Mouse (Mus musculus): ENCODE data around the gene Vwc2. TPM values are rescaled to one million over a fixed set of nuclear protein-coding genes. Genes with fewer than 3 reads are reported as not detected.

The Vwc2 gene
- polyA plus RNA-seq, 1 experiment from 2014 or later: 4.1 TPM

DNA sequence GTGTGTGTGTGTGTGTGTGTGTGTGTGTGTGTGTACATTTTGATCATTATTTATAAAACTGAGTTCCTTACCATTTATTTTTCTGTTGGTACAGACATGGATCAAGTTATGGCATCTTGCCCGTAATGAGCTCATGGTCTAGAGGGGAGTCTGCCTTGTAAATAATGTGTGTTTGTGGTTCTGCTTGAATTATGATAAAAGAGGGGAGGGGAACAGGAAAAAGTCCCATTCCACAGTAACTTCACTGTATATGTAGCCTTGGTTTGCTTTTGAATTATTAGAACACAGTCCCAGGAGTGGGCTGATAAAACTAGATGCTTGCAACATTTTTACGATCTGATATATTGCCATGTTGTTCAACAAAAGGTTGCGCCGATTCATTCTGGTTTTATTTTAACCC is 57.4 kb downstream of the Vwc2 start:
- ATAC-seq (no peak), DNase-seq (ENCODE audit: low spot score) (no peak)
- Histone ChIP-seq H3K4me3 (ENCODE audit: low read depth, low read length) (no peak overlapping the region), H3K27me3 (replicated peaks; ENCODE audit: control insufficient read depth, insufficient read depth, low read length) (no peaks in the 10 kb centered on the region), H3K9ac (ENCODE audit: low read length) (no peak overlapping the region), H3K27ac (ENCODE audit: low read depth, low read length) (no peak overlapping the region), H3K36me3 (ENCODE audit: control insufficient read depth, insufficient read depth, low read length) (no peaks in the 10 kb centered on the region), H3K4me1 (ENCODE audit: control insufficient read depth, insufficient read depth, low read length) (no peaks in the 10 kb centered on the region), H3K4me2 (ENCODE audit: low read length) (no peak overlapping the region), H3K9me3 (replicated peaks; ENCODE audit: control insufficient read depth, low read length) (no peaks in the 10 kb centered on the region)
- WGBS: 97% methylated on average over 4 of the region's 4 CpGs

DNA sequence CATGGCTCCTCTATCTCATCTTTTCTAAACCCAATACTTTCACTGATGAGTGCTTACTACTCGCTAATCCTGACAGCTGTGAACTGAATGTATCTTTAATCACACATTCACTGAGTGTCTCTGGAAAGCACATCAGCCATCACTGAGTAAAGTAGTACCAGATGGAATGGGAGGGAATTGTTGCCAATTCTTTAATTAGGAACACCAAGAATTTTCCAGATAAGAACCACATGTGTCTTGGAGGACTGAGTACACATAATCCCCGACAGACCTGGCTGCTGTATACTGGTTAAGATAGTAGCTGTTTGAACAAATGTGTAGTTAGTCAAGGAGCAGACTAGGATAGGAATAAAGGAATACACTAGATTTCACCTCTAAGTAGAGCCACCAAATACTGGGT is 61.2 kb downstream of the Vwc2 start:
- Histone ChIP-seq H3K4me2 (ENCODE audit: low read length) (no peak overlapping the region), H3K36me3 (ENCODE audit: control insufficient read depth, insufficient read depth, low read length) (no peaks in the 10 kb centered on the region), H3K9me3 (replicated peaks; ENCODE audit: control insufficient read depth, low read length) (no peaks in the 10 kb centered on the region), H3K9ac (ENCODE audit: low read length) (no peak overlapping the region), H3K27ac (ENCODE audit: low read depth, low read length) (no peak overlapping the region), H3K4me3 (ENCODE audit: low read depth, low read length) (no peak overlapping the region), H3K27me3 (replicated peaks; ENCODE audit: control insufficient read depth, insufficient read depth, low read length) (no peaks in the 10 kb centered on the region), H3K4me1 (ENCODE audit: control insufficient read depth, insufficient read depth, low read length) (no peaks in the 10 kb centered on the region)
- 78% methylated on average over 2 of the region's 2 CpGs for WGBS
- ATAC-seq (no peak), DNase-seq (ENCODE audit: low spot score) (no peak)

DNA sequence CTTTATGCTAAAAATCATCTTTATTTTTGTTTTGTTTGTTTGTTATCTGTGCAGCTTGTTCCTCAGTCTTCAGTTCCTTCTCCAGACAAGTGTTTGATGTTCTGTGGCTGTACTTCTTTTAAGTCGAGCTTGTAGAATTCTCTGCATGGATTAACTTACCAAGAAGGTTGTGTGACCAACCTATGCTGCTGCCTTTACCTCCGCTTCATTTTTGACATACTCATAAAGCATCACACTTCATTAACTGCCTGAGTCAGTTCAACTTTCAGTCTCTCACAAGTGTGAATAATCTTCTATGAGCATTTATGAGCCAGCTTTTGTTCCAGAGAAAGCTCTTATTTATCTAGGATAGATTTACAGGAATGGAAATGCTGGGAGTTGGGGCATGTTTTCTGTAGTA is 68.7 kb downstream of the Vwc2 start:
- no peak for ATAC-seq
- 81% methylated on average over 2 of the region's 2 CpGs for WGBS
- Histone ChIP-seq H3K27me3 (replicated peaks; ENCODE audit: control insufficient read depth, insufficient read depth, low read length) (no peaks in the 10 kb centered on the region), H3K9me3 (replicated peaks; ENCODE audit: control insufficient read depth, low read length) (no peaks in the 10 kb centered on the region), H3K4me1 (ENCODE audit: control insufficient read depth, insufficient read depth, low read length) (no peaks in the 10 kb centered on the region), H3K9ac (ENCODE audit: low read length) (no peak overlapping the region), H3K27ac (ENCODE audit: low read depth, low read length) (no peak overlapping the region), H3K36me3 (ENCODE audit: control insufficient read depth, insufficient read depth, low read length) (no peaks in the 10 kb centered on the region), H3K4me3 (ENCODE audit: low read depth, low read length) (no peak overlapping the region), H3K4me2 (ENCODE audit: low read length) (no peak overlapping the region)
- no peak for DNase-seq (ENCODE audit: low spot score)

DNA sequence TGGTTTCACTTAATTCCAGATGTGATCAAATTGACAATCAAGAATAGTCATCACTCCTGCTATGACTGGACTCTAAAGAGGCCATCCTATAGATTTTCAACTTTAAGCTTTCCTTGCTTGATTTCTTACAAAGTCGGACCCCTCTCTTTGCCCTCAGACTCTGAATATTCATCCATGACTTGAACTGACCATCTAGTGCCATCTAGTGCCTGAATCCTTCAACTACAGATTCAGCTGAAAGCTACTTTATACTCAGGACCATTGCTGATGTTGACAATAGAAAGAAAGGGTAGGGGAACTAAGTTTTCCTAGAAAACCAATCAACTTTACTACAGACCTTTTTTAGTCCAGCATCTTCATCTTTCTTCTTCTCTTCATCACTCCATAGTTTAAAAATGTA is 109.1 kb downstream of the Vwc2 start:
- ATAC-seq: 0 out of 2 replicates have a peak, but pooled peaks have one; percentile 50
- Histone ChIP-seq H3K27me3 (replicated peaks; ENCODE audit: control insufficient read depth, insufficient read depth, low read length) (no peaks in the 10 kb centered on the region), H3K36me3 (ENCODE audit: control insufficient read depth, insufficient read depth, low read length) (no peaks in the 10 kb centered on the region), H3K4me2 (ENCODE audit: low read length) (no peak overlapping the region), H3K9me3 (replicated peaks; ENCODE audit: control insufficient read depth, low read length) (no peaks in the 10 kb centered on the region), H3K4me3 (ENCODE audit: low read depth, low read length) (no peak overlapping the region), H3K27ac (ENCODE audit: low read depth, low read length) (no peak overlapping the region), H3K9ac (ENCODE audit: low read length) (no peak overlapping the region), H3K4me1 (ENCODE audit: control insufficient read depth, insufficient read depth, low read length) (no peaks in the 10 kb centered on the region)
- DNase-seq (ENCODE audit: low spot score): peak; percentile 59
- 19% methylated on average over 1 of the region's 1 CpGs for WGBS

DNA sequence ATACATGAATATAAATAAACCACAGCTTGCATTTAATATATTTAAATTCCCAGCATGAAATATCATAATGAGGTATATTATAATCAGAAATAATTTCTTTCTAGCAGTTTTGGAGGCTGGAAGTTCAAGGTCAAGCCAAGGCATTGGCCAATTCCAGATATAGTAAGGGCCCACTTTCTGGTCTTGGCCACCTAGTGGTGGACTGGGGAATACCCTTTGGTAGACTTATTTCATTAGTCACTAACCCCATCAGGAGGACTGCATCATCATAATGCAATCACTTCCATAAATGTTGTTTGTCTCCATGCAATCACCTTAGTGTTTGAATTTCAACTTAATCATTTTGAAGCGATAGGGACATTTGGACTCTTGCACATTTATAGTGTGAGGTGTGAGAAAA is 125.3 kb downstream of the Vwc2 start:
- DNase-seq (ENCODE audit: low spot score): no peak
- 79% methylated on average over 1 of the region's 1 CpGs for WGBS

DNA sequence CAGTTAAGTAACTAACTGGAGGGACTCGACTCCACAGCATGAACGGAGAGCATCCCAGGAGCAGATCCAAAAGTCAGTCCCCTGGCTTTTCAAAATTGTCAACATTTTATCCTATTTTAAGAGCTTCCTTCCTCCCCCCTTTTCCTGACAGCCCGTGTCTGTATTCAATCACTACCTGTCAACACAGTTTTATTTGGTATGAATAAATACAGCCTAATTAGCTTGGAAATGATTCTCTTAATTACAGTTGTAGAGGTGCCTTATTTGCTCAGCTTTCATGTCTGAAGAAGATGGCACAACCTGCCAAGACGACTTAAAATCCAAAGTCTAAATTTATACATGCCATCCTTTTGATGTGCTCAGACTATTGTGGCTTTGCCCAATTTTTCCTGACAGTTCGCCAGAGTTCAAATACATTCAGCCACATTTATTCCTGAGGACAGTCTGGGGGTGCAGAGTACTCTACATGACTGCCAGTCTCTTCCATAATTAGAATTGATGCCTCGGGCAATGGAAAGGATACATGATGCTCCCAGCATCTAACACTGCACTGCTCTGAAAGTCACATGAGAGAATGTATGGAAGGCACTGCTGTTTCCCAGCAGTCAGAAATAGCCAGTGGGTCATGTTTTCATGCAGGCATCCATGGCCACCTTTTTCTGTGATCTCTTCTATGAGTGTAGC is 128.8 kb downstream of the Vwc2 start:
- DNase-seq (ENCODE audit: low spot score): peak; percentile 27
- WGBS: 60% methylated on average over 6 of the region's 6 CpGs
- H3K9me3 ChIP-seq (replicated peaks; ENCODE audit: control insufficient read depth, low read length): no peaks in the 10 kb centered on the region
- H3K4me2 ChIP-seq (ENCODE audit: low read length): no peak overlapping the region
- H3K9ac ChIP-seq (ENCODE audit: low read length): no peak overlapping the region
- no peaks in the 10 kb centered on the region for H3K36me3 ChIP-seq (ENCODE audit: control insufficient read depth, insufficient read depth, low read length)
- H3K27ac ChIP-seq (ENCODE audit: low read depth, low read length): no peak overlapping the region
- H3K4me3 ChIP-seq (ENCODE audit: low read depth, low read length): no peak overlapping the region
- no peaks in the 10 kb centered on the region for H3K4me1 ChIP-seq (ENCODE audit: control insufficient read depth, insufficient read depth, low read length)
- ATAC-seq: peak; percentile 44; the same call in 1 of the 2 replicates
- H3K27me3 ChIP-seq (replicated peaks; ENCODE audit: control insufficient read depth, insufficient read depth, low read length): no peaks in the 10 kb centered on the region

More for the DNA sequence above, 125.3 kb downstream of the Vwc2 start:
- Histone ChIP-seq H3K4me3 (ENCODE audit: low read depth, low read length) (no peak overlapping the region), H3K36me3 (ENCODE audit: control insufficient read depth, insufficient read depth, low read length) (no peaks in the 10 kb centered on the region), H3K9me3 (replicated peaks; ENCODE audit: control insufficient read depth, low read length) (no peaks in the 10 kb centered on the region), H3K27me3 (replicated peaks; ENCODE audit: control insufficient read depth, insufficient read depth, low read length) (no peaks in the 10 kb centered on the region), H3K27ac (ENCODE audit: low read depth, low read length) (no peak overlapping the region), H3K4me1 (ENCODE audit: control insufficient read depth, insufficient read depth, low read length) (no peaks in the 10 kb centered on the region), H3K9ac (ENCODE audit: low read length) (no peak overlapping the region), H3K4me2 (ENCODE audit: low read length) (no peak overlapping the region)
- no peak for ATAC-seq

DNA sequence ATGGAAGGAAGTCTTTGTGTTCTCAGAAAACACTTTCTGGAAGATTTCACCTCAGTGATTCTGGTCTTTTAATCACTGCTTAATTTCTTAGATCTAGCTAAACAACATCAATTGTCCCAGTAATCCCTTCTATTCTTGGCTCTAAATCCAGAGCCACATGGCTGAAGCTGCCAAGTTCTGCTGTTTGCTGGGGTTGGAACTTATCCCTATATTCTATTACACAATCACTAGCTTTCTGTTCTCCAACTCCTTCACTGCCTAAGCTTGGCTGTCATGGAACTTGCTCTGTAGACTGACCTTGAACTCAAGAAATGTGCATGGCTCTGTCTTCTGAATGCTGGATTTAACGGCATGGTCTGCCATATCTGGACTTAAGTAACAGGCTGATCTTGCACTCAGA is 143.3 kb downstream of the Vwc2 start:
- no peaks in the 10 kb centered on the region for H3K36me3 ChIP-seq (ENCODE audit: control insufficient read depth, insufficient read depth, low read length)
- no peak overlapping the region for H3K4me3 ChIP-seq (ENCODE audit: low read depth, low read length)
- no peak overlapping the region for H3K4me2 ChIP-seq (ENCODE audit: low read length)
- ATAC-seq (no peak), DNase-seq (ENCODE audit: low spot score) (no peak)
- no peak overlapping the region for H3K9ac ChIP-seq (ENCODE audit: low read length)
- no peaks in the 10 kb centered on the region for H3K27me3 ChIP-seq (replicated peaks; ENCODE audit: control insufficient read depth, insufficient read depth, low read length)
- no peaks in the 10 kb centered on the region for H3K4me1 ChIP-seq (ENCODE audit: control insufficient read depth, insufficient read depth, low read length)
- no peaks in the 10 kb centered on the region for H3K9me3 ChIP-seq (replicated peaks; ENCODE audit: control insufficient read depth, low read length)
- H3K27ac ChIP-seq (ENCODE audit: low read depth, low read length): no peak overlapping the region
- 95% methylated on average over 1 of the region's 1 CpGs for WGBS

DNA sequence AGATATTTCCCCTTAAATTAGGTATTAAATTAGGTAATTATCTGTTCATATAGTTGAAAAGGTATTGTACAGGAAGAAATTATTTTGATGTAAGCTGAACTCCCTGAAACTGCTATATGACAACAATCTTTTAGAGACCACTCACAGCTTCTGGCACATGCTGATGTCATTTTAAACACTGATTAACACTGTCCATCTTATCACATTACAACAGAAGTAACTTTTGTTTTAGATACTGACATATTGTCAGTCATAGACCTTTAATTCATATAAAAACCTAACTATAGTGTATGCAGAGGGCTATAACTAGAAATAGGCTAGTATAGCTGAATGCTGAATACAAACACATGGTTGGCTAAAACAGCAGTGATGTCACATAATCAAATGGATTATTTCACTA is 166.1 kb downstream of the Vwc2 start:
- Histone ChIP-seq H3K9me3 (replicated peaks; ENCODE audit: control insufficient read depth, low read length) (no peaks in the 10 kb centered on the region), H3K27ac (ENCODE audit: low read depth, low read length) (no peak overlapping the region), H3K27me3 (replicated peaks; ENCODE audit: control insufficient read depth, insufficient read depth, low read length) (no peaks in the 10 kb centered on the region), H3K36me3 (ENCODE audit: control insufficient read depth, insufficient read depth, low read length) (no peaks in the 10 kb centered on the region), H3K4me1 (ENCODE audit: control insufficient read depth, insufficient read depth, low read length) (no peaks in the 10 kb centered on the region), H3K4me3 (ENCODE audit: low read depth, low read length) (no peak overlapping the region), H3K4me2 (ENCODE audit: low read length) (no peak overlapping the region), H3K9ac (ENCODE audit: low read length) (no peak overlapping the region)
- DNase-seq (ENCODE audit: low spot score) (no peak), ATAC-seq (no peak)

DNA sequence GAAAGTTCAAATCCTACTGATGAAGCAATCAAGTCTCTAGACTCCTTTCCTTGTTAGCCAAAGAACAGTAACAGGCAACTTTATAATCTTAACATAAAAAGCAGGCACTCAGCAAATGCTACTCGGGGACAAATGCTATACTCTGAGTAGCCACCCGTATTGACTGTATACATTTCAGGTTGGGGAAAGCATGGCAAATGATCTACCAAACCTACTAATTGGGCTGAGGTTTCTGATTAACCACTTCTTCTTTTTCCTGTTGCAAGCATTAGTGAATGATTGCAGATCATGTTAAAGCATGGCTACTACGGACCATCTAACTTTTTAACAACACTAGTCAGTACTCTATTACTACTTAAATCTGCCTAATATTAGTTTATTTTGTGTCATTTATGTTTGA is 169.5 kb downstream of the Vwc2 start:
- Histone ChIP-seq H3K36me3 (ENCODE audit: control insufficient read depth, insufficient read depth, low read length) (no peaks in the 10 kb centered on the region), H3K9me3 (replicated peaks; ENCODE audit: control insufficient read depth, low read length) (no peaks in the 10 kb centered on the region), H3K4me1 (ENCODE audit: control insufficient read depth, insufficient read depth, low read length) (no peaks in the 10 kb centered on the region), H3K9ac (ENCODE audit: low read length) (no peak overlapping the region), H3K4me2 (ENCODE audit: low read length) (no peak overlapping the region), H3K27me3 (replicated peaks; ENCODE audit: control insufficient read depth, insufficient read depth, low read length) (no peaks in the 10 kb centered on the region), H3K27ac (ENCODE audit: low read depth, low read length) (no peak overlapping the region), H3K4me3 (ENCODE audit: low read depth, low read length) (no peak overlapping the region)
- 86% methylated on average over 3 of the region's 3 CpGs for WGBS
- no peak for DNase-seq (ENCODE audit: low spot score)
- ATAC-seq: no peak

All from forebrain, embryonic 14.5 days (tissue).